Mouse (Mus musculus) liver, embryonic 14.5 days (tissue): ENCODE measurements at regions not wholly inside any gene's neighbourhood (a gene's known extent, or its start where the extent isn't known, plus 50 kb on each side); places are given as distances from the start of the nearest gene placed in this dataset.

ENCODE experiments used
- CTCF ChIP-seq: IDR thresholded peaks from 2 replicates; pipeline ENCODE4 v1.5.1; 2016; ENCODE audit warnings: antibody characterized with exemption, low read depth, control low read depth
- EP300 ChIP-seq: IDR thresholded peaks from 2 replicates; pipeline ENCODE4 v1.6.1; 2016; ENCODE audit warnings: antibody characterized with exemption, low read depth

DNA sequence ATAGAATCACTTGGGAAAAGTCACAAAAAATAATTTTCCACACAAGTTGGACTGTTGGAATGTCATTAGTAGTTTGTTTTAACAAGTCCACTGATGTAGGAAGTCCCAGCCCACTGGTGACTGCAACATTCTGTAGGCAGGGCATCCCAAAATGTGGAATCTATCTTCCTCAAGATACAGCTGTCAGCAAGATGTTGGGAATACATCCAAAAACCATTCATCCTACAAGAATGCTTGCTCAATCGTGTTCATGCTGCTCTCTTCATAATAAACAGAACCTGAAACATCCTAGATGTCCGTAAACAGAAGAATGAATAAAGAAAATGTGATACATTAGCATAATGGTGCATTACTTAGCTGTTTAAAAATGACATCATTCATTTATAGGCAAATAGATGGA lies 1038.9 kb downstream of the Fstl5 start:
- TF ChIP-seq EP300 (no peak), CTCF (no peak)
